Mouse (Mus musculus) testis, adult 10 weeks (tissue): Measurements from ENCODE around the gene Olfr1466. TPM values are rescaled to one million over a fixed set of nuclear protein-coding genes. Genes with fewer than 3 reads are reported as not detected.

Experiments used
- polyA plus RNA-seq: library from polyadenylated mRNA; stranded (reverse); fragments of 350-450 nt; fragmentation: Illumina TruSeq; extraction: RNeasy Lipid Tissue Mini Kit (QIAGEN cat#74804); gene quantifications from one replicate; pipeline ENCODE4 v1.2.3, GENCODE M21; 2014; ENCODE audit warnings: low read depth, low replicate concordance

Gene Olfr1466
- not detected for polyA plus RNA-seq

DNA sequence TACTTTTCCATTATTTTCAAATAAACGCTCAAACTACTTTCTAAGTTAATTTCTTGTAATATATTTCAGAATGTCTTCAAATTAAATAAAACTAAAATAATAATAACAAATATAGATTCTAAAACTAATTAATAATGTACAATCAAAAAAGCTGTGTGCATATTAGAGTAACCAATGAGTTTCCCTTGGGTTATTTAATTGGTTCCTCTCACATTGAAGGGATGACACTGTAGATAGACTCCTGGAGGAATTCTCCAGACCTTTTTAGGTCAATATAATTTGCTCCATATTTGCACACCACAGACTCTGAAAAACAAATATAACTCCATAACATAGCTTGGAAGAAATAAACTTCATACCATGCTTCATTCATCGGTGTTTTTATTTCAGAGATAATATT lies at the start of gene Olfr1466:
Gene Olfr1466 (plus strand): TSS at position 301 of the 400 bp plus-strand sequence.

DNA sequence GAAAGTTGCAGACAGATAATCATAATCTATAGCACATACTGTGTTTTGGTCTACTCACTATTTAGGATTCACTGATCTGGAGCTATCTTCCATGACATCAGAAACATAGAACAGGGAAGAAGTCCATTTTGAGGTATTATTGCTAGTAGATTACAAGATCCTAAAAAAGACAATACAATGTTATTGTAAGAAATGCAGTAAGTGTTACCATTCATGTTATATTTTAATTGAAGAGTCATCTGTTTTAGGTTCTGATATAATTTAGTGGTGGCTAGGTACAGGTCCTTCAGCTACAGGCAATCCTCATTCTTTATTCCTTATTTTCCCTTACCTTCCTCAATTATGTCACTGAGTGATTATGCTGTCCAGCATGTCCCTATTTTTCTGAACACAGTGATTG lies 23.2 kb upstream of the Olfr1466 start, which contains the start of gene Olfr1465:
Gene Olfr1465 (minus strand): TSS at position 101 of the 400 bp plus-strand sequence.

DNA sequence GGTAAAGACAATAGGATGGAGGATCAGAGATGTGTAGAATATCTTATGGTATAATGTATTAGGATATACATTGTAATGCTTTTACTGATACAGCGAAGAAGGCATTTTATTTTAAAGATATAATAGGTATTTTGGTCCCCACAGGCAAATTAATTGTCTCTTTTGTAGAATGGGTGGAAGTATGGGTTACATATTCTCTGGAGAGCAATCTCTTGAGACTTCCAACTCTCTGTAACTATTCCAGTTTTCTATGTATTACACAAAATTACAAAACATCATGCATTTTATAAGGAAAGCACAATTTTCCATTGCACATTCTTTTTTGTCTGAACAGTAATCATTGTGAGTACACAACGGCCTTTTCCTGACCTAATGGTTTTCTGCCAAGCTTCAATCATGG lies 23.3 kb downstream of the Olfr1466 start, which contains the start of gene Olfr1467:
Gene Olfr1467 (plus strand): TSS at position 301 of the 400 bp plus-strand sequence.

Other genes starting within 250 kb of the Olfr1466 start
- not detected for gene Olfr1457, start 241.0 kb upstream of the Olfr1466 start, polyA plus RNA-seq
- not detected for gene Olfr1458, start 232.1 kb upstream of the Olfr1466 start, polyA plus RNA-seq
- 0.04 TPM for gene Olfr1459, start 189.3 kb upstream of the Olfr1466 start, polyA plus RNA-seq
- not detected for gene Olfr1461, start 175.9 kb upstream of the Olfr1466 start, polyA plus RNA-seq
- not detected for gene Olfr1462, start 153.1 kb upstream of the Olfr1466 start, polyA plus RNA-seq
- not detected for gene Olfr1463, start 107.5 kb upstream of the Olfr1466 start, polyA plus RNA-seq
- gene Olfr1465, start 23.3 kb upstream of the Olfr1466 start, polyA plus RNA-seq = not detected
- gene Olfr1467, start 23.4 kb downstream of the Olfr1466 start, polyA plus RNA-seq = not detected
- gene Olfr1469, start 69.0 kb downstream of the Olfr1466 start, polyA plus RNA-seq = not detected
- gene Olfr1471, start 104.5 kb downstream of the Olfr1466 start, polyA plus RNA-seq = not detected
- not detected for gene Olfr1472, start 117.2 kb downstream of the Olfr1466 start, polyA plus RNA-seq
- not detected for gene Olfr1474, start 130.7 kb downstream of the Olfr1466 start, polyA plus RNA-seq
- not detected for gene Olfr1475, start 141.3 kb downstream of the Olfr1466 start, polyA plus RNA-seq
- not detected for gene Olfr1477, start 161.7 kb downstream of the Olfr1466 start, polyA plus RNA-seq
- gene Olfr1480, start 189.1 kb downstream of the Olfr1466 start, polyA plus RNA-seq = not detected
- not detected for gene Olfr1484, start 244.6 kb downstream of the Olfr1466 start, polyA plus RNA-seq